Mouse (Mus musculus) heart, postnatal 14 days (tissue): ENCODE results near the gene Anapc15. TPM values are rescaled to one million over a fixed set of nuclear protein-coding genes. Genes with fewer than 3 reads are reported as not detected.
"Not testable (repeated sequence)": the region's sequence is repeated elsewhere in the genome, so short reads cannot be mapped to it uniquely, and the experiment has no call there.

Experiments
- DNase-seq, 2 experiments: peaks; one replicate each; pipeline ENCODE4 v3.0.0; 2021 to 2022
- intact Hi-C: fragments of 180-260 bp; cut with DNase I; formaldehyde crosslinking; loops from one replicate; pipeline ENCODE4 v1.15.1; 2025
- microRNA-seq, 2 experiments: library from miRNA; unstranded; fragments of <30 nt; microRNA quantifications; one replicate each; pipeline ENCODE4 v1.2.0; 2021 to 2022
- total RNA-seq, 2 experiments: library from RNA; stranded (reverse); gene quantifications; 2 replicates each; pipeline ENCODE4 v1.2.3; 2021

Gene Anapc15
- total RNA-seq, 2 experiments from 2014 or later: 17.1 to 21.8 TPM

- intact Hi-C loops: loop anchor here (2.0 kb wide), 1 partner anchor 35 kb away; no protein-coding TSS in a partner anchor
Observed at GRCm38 (mm10) chr7:101935957-101936356, 72.4 kb downstream of the Anapc15 start.

GRCm38 (mm10) chr7:101936996-101937395 is 73.5 kb downstream of the Anapc15 start:
- intact Hi-C loops: no loop called here
- no peak for DNase-seq

More at GRCm38 (mm10) chr7:101935957-101936356, 72.4 kb downstream of the Anapc15 start:
- DNase-seq: no peak

- no peak for DNase-seq
- intact Hi-C loops: no loop called here
Observed at GRCm38 (mm10) chr7:101937569-101937968, 74.1 kb downstream of the Anapc15 start.

- intact Hi-C loops: no loop called here
- DNase-seq: no peak
Observed at GRCm38 (mm10) chr7:101938348-101938747, 74.8 kb downstream of the Anapc15 start.

GRCm38 (mm10) chr7:101939758-101940157 is 76.2 kb downstream of the Anapc15 start:
- DNase-seq: no peak
- intact Hi-C loops: no loop called here

- DNase-seq, intact Hi-C loops: not testable (repeated sequence)
Observed at GRCm38 (mm10) chr7:101949008-101949407, 85.5 kb downstream of the Anapc15 start.

Small RNA genes lying within 50 kb of the gene (microRNA-seq; reads per million reads assigned to microRNA genes)
- gene Gm22655: 0 reads per million in 2 experiments

Other genes starting within 250 kb of the Anapc15 start
- 10 to 100 TPM; 61.6 to 69.5 TPM for gene Clpb, start 200.1 kb upstream of the Anapc15 start, total RNA-seq
- gene Phox2a, start 45.4 kb upstream of the Anapc15 start, total RNA-seq: under 1 TPM; 0.50 to 0.61 TPM
- gene Inppl1, start 25.5 kb upstream of the Anapc15 start, total RNA-seq: 100 to 1,000 TPM; 129 to 135 TPM
- 1 to 10 TPM; 2.5 to 3.2 TPM for gene Folr2, start 6.5 kb upstream of the Anapc15 start, total RNA-seq
- 1 to 10 TPM in 1 of 2 experiments, under 1 TPM in 1; 0.71 to 1.5 TPM for gene Folr1, start 7.1 kb downstream of the Anapc15 start, total RNA-seq
- gene Lamtor1, start 42.2 kb downstream of the Anapc15 start, total RNA-seq: 10 to 100 TPM; 90.2 to 100.0 TPM
- not detected for gene Tomt, start 42.6 kb downstream of the Anapc15 start, total RNA-seq
- gene Lrrc51, start 70.2 kb downstream of the Anapc15 start, total RNA-seq: 1 to 10 TPM; 2.9 to 3.9 TPM
- gene Numa1, start 70.4 kb downstream of the Anapc15 start, total RNA-seq: 10 to 100 TPM; 90.0 to 95.3 TPM
- 1 to 10 TPM; 5.1 to 6.4 TPM for gene Il18bp, start 155.0 kb downstream of the Anapc15 start, total RNA-seq
- gene Rnf121, start 201.8 kb downstream of the Anapc15 start, total RNA-seq: 10 to 100 TPM; 19.8 to 21.5 TPM
- gene Xndc1, start 201.8 kb downstream of the Anapc15 start, total RNA-seq: 10 to 100 TPM in 1 of 2 experiments, 1 to 10 TPM in 1; 8.9 to 10.2 TPM
- under 1 TPM; 0.61 to 0.84 TPM for gene Xntrpc, start 202.0 kb downstream of the Anapc15 start, total RNA-seq
- gene Trpc2, start 219.4 kb downstream of the Anapc15 start, total RNA-seq: under 1 TPM; 0.63 to 0.69 TPM
- gene Art1, start 238.0 kb downstream of the Anapc15 start, total RNA-seq: 100 to 1,000 TPM; 131 to 158 TPM
- 1 to 10 TPM; 4.3 to 5.4 TPM for gene Art5, start 245.8 kb downstream of the Anapc15 start, total RNA-seq